ENCODE assay signal across 12 mouse cellular contexts in the genomic region with DNA sequence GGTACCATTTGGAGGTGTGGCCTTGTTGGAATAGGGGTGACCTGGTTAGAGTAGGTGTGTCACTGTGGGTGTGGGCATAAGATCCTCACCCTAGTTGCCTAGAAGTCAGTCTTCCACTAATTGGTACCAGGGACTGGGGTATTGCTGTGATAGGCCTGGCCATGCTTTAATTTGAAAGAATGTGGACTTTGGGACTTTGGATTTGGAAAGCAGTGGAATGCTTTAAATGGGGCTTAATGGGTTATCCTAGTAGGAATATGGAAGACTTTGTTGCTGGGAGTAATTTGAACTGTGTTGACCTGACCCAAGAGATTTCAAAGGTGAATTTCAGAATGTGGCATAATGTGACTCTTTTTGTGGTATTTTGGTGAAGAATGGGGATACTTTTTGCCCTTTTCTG. TPM values are rescaled to one million over a fixed set of nuclear protein-coding genes. Genes with fewer than 3 reads are reported as not detected.
"Had no signal": no experiment of that assay in that cellular context is flagged by ENCODE, and none has a peak within 500 bp of the region (broad histone marks: within the 10 kb centered on the region; RNA-seq: fewer than 3 reads in every experiment).

No protein-coding gene starts in this region.

RNA-seq across cellular contexts. Expression of a gene that starts 58.7 kb away (rescaled TPM):
- polyA plus RNA-seq: heart, embryonic 10.5 days; heart, embryonic 13.5 days; heart, embryonic 14.5 days; heart, postnatal 0 days; hindbrain, embryonic 11.5 days; hindbrain, embryonic 12.5 days; hindbrain, embryonic 13.5 days; hindbrain, embryonic 16.5 days; hindbrain, postnatal 0 days; kidney, embryonic 14.5 days; kidney, embryonic 16.5 days; kidney, postnatal 0 days had no signal
